Mouse (Mus musculus): ENCODE measurements around the gene Trnp1. TPM values are rescaled to one million over a fixed set of nuclear protein-coding genes. Genes with fewer than 3 reads are reported as not detected.

Gene Trnp1
- total and polyA plus RNA-seq, 3 experiments, result 1.6 TPM; not detected in 1

GRCm38 (mm10) chr4:133504300-133504699, 6.0 kb upstream of the Trnp1 start:
- H3K9me3 ChIP-seq (replicated peaks; ENCODE audit: insufficient read depth, low read length), result no peaks in the 10 kb centered on the region
- no peaks in the 10 kb centered on the region for H3K27me3 ChIP-seq (ENCODE audit: control insufficient read depth in 1 of 2, insufficient read depth in 2 of 2, low read length in 2 of 2)
- TF ChIP-seq MXI1 (IDR thresholded peaks at IDR 0.05; ENCODE audit: low read depth, low read length) (peak; percentile 94), POLR2AphosphoS5 (IDR thresholded peaks at IDR 0.05; ENCODE audit: borderline replicate concordance, low read depth, low read length) (no peak), ZC3H11A (IDR thresholded peaks at IDR 0.05; ENCODE audit: low read depth, low read length) (no peak), JUND (IDR thresholded peaks at IDR 0.05; ENCODE audit: low read depth, low read length) (no peak), POLR2AphosphoS2 (IDR thresholded peaks at IDR 0.05; ENCODE audit: low read length) (no peak), MAZ (IDR thresholded peaks at IDR 0.05; ENCODE audit: low read depth, low read length) (no peak), TCF12 (IDR thresholded peaks at IDR 0.05; ENCODE audit: low read depth, low read length) (no peak), MEF2A (IDR thresholded peaks at IDR 0.05; ENCODE audit: extremely low read depth, insufficient replicate concordance, low read depth, low read length, poor library complexity, severe bottlenecking) (no peak), USF1 (IDR thresholded peaks at IDR 0.05; ENCODE audit: low read depth, low read length) (peak; percentile 58; the same call in 1 of the 2 replicates), ZMIZ1 (IDR thresholded peaks at IDR 0.05; ENCODE audit: low read depth, low read length) (no peak), MYC (IDR thresholded peaks at IDR 0.05; ENCODE audit: low read depth, low read length) (peak; percentile 83), GABPA (IDR thresholded peaks at IDR 0.05; ENCODE audit: low read depth, low read length) (no peak), SMC3 (IDR thresholded peaks at IDR 0.05; ENCODE audit: low read depth, low read length) (no peak), CTCF (IDR thresholded peaks at IDR 0.05 in 2 of 3, conservative IDR thresholded peaks at IDR 0.05 in 1 of 3; ENCODE audit: control insufficient read depth in 1 of 3, insufficient read depth in 1 of 3, low read depth in 2 of 3, low read length in 3 of 3, poor library complexity in 1 of 3, severe bottlenecking in 1 of 3) (no peak), CHD2 (IDR thresholded peaks at IDR 0.05; ENCODE audit: low read length) (no peak), NRF1 (IDR thresholded peaks at IDR 0.05; ENCODE audit: insufficient read depth, low read depth, low read length, poor library complexity, severe bottlenecking) (no peak), POLR2A (IDR thresholded peaks at IDR 0.05; ENCODE audit: control insufficient read depth in 1 of 2, insufficient read depth in 1 of 2, low read depth in 1 of 2, low read length in 2 of 2, poor library complexity in 1 of 2) (no peak), TAL1 (IDR thresholded peaks at IDR 0.05; ENCODE audit: low read length) (no peak), MAFK (IDR thresholded peaks at IDR 0.05; ENCODE audit: borderline replicate concordance, low read depth, low read length) (no peak), NELFE (IDR thresholded peaks at IDR 0.05; ENCODE audit: low read depth, low read length) (no peak), KAT2A (conservative IDR thresholded peaks at IDR 0.05; ENCODE audit: low read depth, low read length) (no peak), MAX (IDR thresholded peaks at IDR 0.05; ENCODE audit: low read length) (peak; percentile 93), SIN3A (IDR thresholded peaks at IDR 0.05; ENCODE audit: low read length) (0 out of 2 replicates have a peak, but pooled peaks have one; percentile 34), ELF1 (IDR thresholded peaks at IDR 0.05; ENCODE audit: low read depth, low read length) (no peak), RAD21 (IDR thresholded peaks at IDR 0.05; ENCODE audit: low read depth, low read length) (no peak), ZNF384 (IDR thresholded peaks at IDR 0.05; ENCODE audit: low read depth, low read length) (no peak), ETS1 (IDR thresholded peaks at IDR 0.05; ENCODE audit: low read depth, low read length) (no peak), UBTF (IDR thresholded peaks at IDR 0.05; ENCODE audit: borderline replicate concordance, insufficient read depth, low read depth, low read length) (no peak), E2F4 (IDR thresholded peaks at IDR 0.05; ENCODE audit: borderline replicate concordance, low read depth, low read length) (no peak), TBP (IDR thresholded peaks at IDR 0.05; ENCODE audit: low read depth, low read length) (no peak), HCFC1 (IDR thresholded peaks at IDR 0.05; ENCODE audit: low read depth, low read length) (no peak), RCOR1 (IDR thresholded peaks at IDR 0.05; ENCODE audit: low read depth, low read length) (no peak), GATA1 (IDR thresholded peaks at IDR 0.05; ENCODE audit: low read depth, low read length) (no peak), CHD1 (IDR thresholded peaks at IDR 0.05; ENCODE audit: low read depth, low read length) (no peak), MYB (IDR thresholded peaks at IDR 0.05; ENCODE audit: low read depth, low read length) (no peak), USF2 (IDR thresholded peaks at IDR 0.05; ENCODE audit: borderline replicate concordance in 1 of 2, insufficient read depth in 1 of 2, low read depth in 1 of 2, low read length in 2 of 2) (0 out of 4 replicates have a peak, but pooled peaks of 1 of the 2 experiments have one; percentile 10), EP300 (IDR thresholded peaks at IDR 0.05; ENCODE audit: low read depth in 1 of 2, low read length in 2 of 2) (no peak), ZKSCAN1 (IDR thresholded peaks at IDR 0.05; ENCODE audit: low read depth, low read length) (no peak)

More at GRCm38 (mm10) chr4:133504300-133504699, 6.0 kb upstream of the Trnp1 start:
- Histone ChIP-seq H3K27ac (ENCODE audit: control insufficient read depth, low read depth, low read length) (no peak overlapping the region; the same call in 1 of the 2 replicates), H3K79me2 (ENCODE audit: control insufficient read depth, insufficient read depth, low read length, poor library complexity) (no peaks in the 10 kb centered on the region), H3K9ac (ENCODE audit: control insufficient read depth, low read depth, low read length, poor library complexity, severe bottlenecking) (peak overlapping the region; percentile 21; the same call in 1 of the 2 replicates), H3K4me1 (ENCODE audit: control insufficient read depth in 1 of 2, insufficient read depth in 2 of 2, low read length in 2 of 2) (peaks cover 32 to 44% of the 10 kb centered on the region in 2 experiments), H3K36me3 (ENCODE audit: control insufficient read depth in 1 of 2, insufficient read depth in 2 of 2, low read length in 2 of 2) (peaks cover 0 to 32% of the 10 kb centered on the region in 2 experiments; a peak in 2 of 4 replicates), H3K4me3 (ENCODE audit: control insufficient read depth in 1 of 2, insufficient read depth in 1 of 2, low read depth in 2 of 2, low read length in 2 of 2) (no peak overlapping the region)
- peak; percentile 36 for DNase-seq (ENCODE audit: low read depth, low spot score)

All from MEL (cell line).